Mouse (Mus musculus): ENCODE results near the gene Atad2b. TPM values are rescaled to one million over a fixed set of nuclear protein-coding genes. Genes with fewer than 3 reads are reported as not detected.
A peak's percentile ranks its signal among the peaks of the same experiment; 100 is the strongest.

The Atad2b gene
- total and polyA plus RNA-seq, 3 experiments: 6.9 to 10.3 (median 7.3) TPM

GRCm38 (mm10) chr12:4972939-4973338 lies 55.8 kb downstream of the Atad2b start:
- no peaks in the 10 kb centered on the region for H3K79me2 ChIP-seq (replicated peaks; ENCODE audit: control insufficient read depth, extremely low read depth, insufficient read depth, poor library complexity, severe bottlenecking)
- H3K4me2 ChIP-seq (ENCODE audit: insufficient read depth, low read depth, poor library complexity, severe bottlenecking): no peak overlapping the region
- H3K4me3 ChIP-seq (replicated peaks in 1 of 3; ENCODE audit: low read depth in 2 of 3, low read length in 2 of 3, poor library complexity in 1 of 3): no peak overlapping the region
- H3K27ac ChIP-seq (ENCODE audit: insufficient read depth, low read depth): no peak overlapping the region
- in situ Hi-C loops (cut with MboI; ENCODE audit: low pct_ligation_motif_present, low pct_unique_long_range_greater_than_20kb, low sequenced_read_pairs): no loop called here
- peak; percentile 69 for DNase-seq (ENCODE audit: extremely low read depth)
- TF ChIP-seq RAD21 (IDR thresholded peaks at IDR 0.05; ENCODE audit: low read depth, low read length) (peak; percentile 86), MEF2A (IDR thresholded peaks at IDR 0.05; ENCODE audit: borderline replicate concordance, low read depth, low read length) (no peak), SMC3 (IDR thresholded peaks at IDR 0.05; ENCODE audit: low read depth, low read length) (peak; percentile 60), BHLHE40 (IDR thresholded peaks at IDR 0.05; ENCODE audit: low read depth, low read length) (no peak), JUND (conservative IDR thresholded peaks at IDR 0.05; ENCODE audit: low read depth, low read length) (no peak), CTCF (conservative IDR thresholded peaks at IDR 0.05 in 1 of 2, IDR thresholded peaks at IDR 0.05 in 1 of 2; ENCODE audit: low read depth in 2 of 2, low read length in 2 of 2) (peak; percentile 24 to 83; a peak in 2 of 4 replicates)
- no peaks in the 10 kb centered on the region for H3K9me3 ChIP-seq (replicated peaks; ENCODE audit: low read length)
- H3K4me1 ChIP-seq (ENCODE audit: control insufficient read depth in 1 of 2, insufficient read depth in 2 of 2): no peaks in the 10 kb centered on the region
- no peak overlapping the region for H3K9ac ChIP-seq (ENCODE audit: insufficient read depth, low read depth)
- no peaks in the 10 kb centered on the region for H3K27me3 ChIP-seq (replicated peaks)
- peaks cover 10 to 41% of the 10 kb centered on the region in 2 experiments for H3K36me3 ChIP-seq (replicated peaks in 1 of 2; ENCODE audit: control insufficient read depth in 1 of 2, insufficient read depth in 1 of 2, low read length in 1 of 2)
- dilution Hi-C loops (cut with MboI; ENCODE audit: extremely low pct_ligation_motif_present, extremely low pct_unique_long_range_greater_than_20kb, low sequenced_read_pairs): no loop called here

GRCm38 (mm10) chr12:4978324-4978723 lies 61.2 kb downstream of the Atad2b start:
- Histone ChIP-seq H3K4me2 (ENCODE audit: insufficient read depth, low read depth, poor library complexity, severe bottlenecking) (no peak overlapping the region), H3K27ac (ENCODE audit: insufficient read depth, low read depth) (no peak overlapping the region), H3K79me2 (replicated peaks; ENCODE audit: control insufficient read depth, extremely low read depth, insufficient read depth, poor library complexity, severe bottlenecking) (no peaks in the 10 kb centered on the region), H3K9ac (ENCODE audit: insufficient read depth, low read depth) (no peak overlapping the region), H3K27me3 (replicated peaks) (no peaks in the 10 kb centered on the region), H3K36me3 (replicated peaks in 1 of 2; ENCODE audit: control insufficient read depth in 1 of 2, insufficient read depth in 1 of 2, low read length in 1 of 2) (peaks cover 16 to 44% of the 10 kb centered on the region in 2 experiments), H3K4me1 (ENCODE audit: control insufficient read depth in 1 of 2, insufficient read depth in 2 of 2) (no peaks in the 10 kb centered on the region), H3K4me3 (replicated peaks in 1 of 3; ENCODE audit: low read depth in 2 of 3, low read length in 2 of 3, poor library complexity in 1 of 3) (no peak overlapping the region), H3K9me3 (replicated peaks; ENCODE audit: low read length) (no peaks in the 10 kb centered on the region)
- in situ Hi-C loops (cut with MboI; ENCODE audit: low pct_ligation_motif_present, low pct_unique_long_range_greater_than_20kb, low sequenced_read_pairs) (no loop called here), dilution Hi-C loops (cut with MboI; ENCODE audit: extremely low pct_ligation_motif_present, extremely low pct_unique_long_range_greater_than_20kb, low sequenced_read_pairs) (no loop called here)
- TF ChIP-seq RAD21 (IDR thresholded peaks at IDR 0.05; ENCODE audit: low read depth, low read length) (no peak), CHD1 (IDR thresholded peaks at IDR 0.05; ENCODE audit: low read depth, low read length) (no peak), MXI1 (IDR thresholded peaks at IDR 0.05; ENCODE audit: low read depth, low read length) (no peak), POLR2A (IDR thresholded peaks at IDR 0.05; ENCODE audit: low read depth, low read length) (no peak), USF2 (conservative IDR thresholded peaks at IDR 0.05; ENCODE audit: low read depth, low read length) (no peak), MAZ (IDR thresholded peaks at IDR 0.05; ENCODE audit: low read depth, low read length) (no peak), JUN (IDR thresholded peaks at IDR 0.05; ENCODE audit: insufficient read depth, low read depth, low read length) (no peak), PAX5 (IDR thresholded peaks at IDR 0.05; ENCODE audit: low read length) (no peak), TCF12 (IDR thresholded peaks at IDR 0.05; ENCODE audit: low read depth, low read length) (no peak), EP300 (IDR thresholded peaks at IDR 0.05; ENCODE audit: low read length) (no peak), CHD2 (IDR thresholded peaks at IDR 0.05; ENCODE audit: low read length) (no peak), POLR2AphosphoS2 (IDR thresholded peaks at IDR 0.05; ENCODE audit: low read depth, low read length) (no peak), IRF4 (IDR thresholded peaks at IDR 0.05; ENCODE audit: low read depth, low read length) (no peak), GABPA (IDR thresholded peaks at IDR 0.05; ENCODE audit: insufficient replicate concordance, low read depth, low read length) (no peak), ELF1 (IDR thresholded peaks at IDR 0.05; ENCODE audit: low read depth, low read length) (no peak), USF1 (IDR thresholded peaks at IDR 0.05; ENCODE audit: low read depth, low read length) (no peak), E2F4 (IDR thresholded peaks at IDR 0.05; ENCODE audit: insufficient replicate concordance, low read depth, low read length) (no peak)
- DNase-seq (ENCODE audit: extremely low read depth): no peak
